Mouse (Mus musculus) cerebellum, adult 2 months (tissue): ENCODE results near the gene Scd2.

Source experiments
- CTCF ChIP-seq: fragments of 200-500 bp; IDR thresholded peaks from 2 replicates; pipeline ENCODE4 v1.5.1; 2011; ENCODE audit warnings: low read depth, mild to moderate bottlenecking, control low read depth, low read length, moderate library complexity, borderline replicate concordance; ENCODE audit not compliant: insufficient read depth
- POLR2A ChIP-seq: fragments of 200-500 bp; IDR thresholded peaks from 2 replicates; pipeline ENCODE4 v1.6.1; 2011; ENCODE audit warnings: low read length, control low read depth, borderline replicate concordance; ENCODE audit not compliant: insufficient read depth

DNA sequence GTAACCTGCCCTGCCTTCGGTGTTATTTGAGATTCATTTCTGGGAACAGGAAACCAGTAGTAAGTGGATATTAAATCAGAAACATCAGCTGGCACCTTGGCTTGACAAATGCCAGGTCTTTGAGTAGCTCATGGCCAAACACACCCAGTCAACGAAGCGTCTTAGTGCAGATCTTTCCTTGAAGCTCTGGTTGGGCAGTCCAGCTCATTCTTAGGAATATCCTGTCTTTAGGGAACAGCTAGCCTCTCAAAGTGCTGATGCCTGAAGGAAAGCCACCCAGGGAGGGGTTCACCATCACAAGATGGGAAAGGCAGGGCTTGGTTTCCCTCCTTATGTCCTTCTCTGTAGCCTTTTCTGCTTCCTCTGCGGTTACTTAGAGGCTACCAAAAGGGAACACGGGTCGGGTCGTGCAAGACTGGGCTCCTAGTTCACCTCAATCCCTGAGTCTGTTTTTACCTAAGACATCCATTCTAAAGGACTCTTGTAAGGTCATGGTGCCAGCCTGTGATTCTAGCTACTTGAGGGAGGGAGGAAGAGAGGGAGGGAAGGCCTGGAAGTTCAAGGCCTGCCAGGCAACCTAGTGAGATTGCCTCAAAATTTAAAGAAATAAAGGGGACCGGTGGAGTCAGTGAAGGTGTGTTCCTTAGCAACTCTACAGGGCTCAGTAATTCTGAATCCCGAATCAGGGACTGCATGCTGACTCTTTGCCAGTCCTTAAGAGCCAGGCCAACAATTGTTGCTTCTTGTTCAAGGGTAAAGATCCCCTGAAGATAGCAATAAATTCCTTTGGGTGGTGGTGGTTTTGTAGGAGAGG, 13.8 kb downstream of the Scd2 start:
- TF ChIP-seq CTCF (no peak), POLR2A (no peak)
